Mouse (Mus musculus) spleen, adult 10 weeks (tissue): ENCODE results near the gene Suv39h1. TPM values are rescaled to one million over a fixed set of nuclear protein-coding genes. Genes with fewer than 3 reads are reported as not detected.

Source experiments
- polyA plus RNA-seq: library from polyadenylated mRNA; stranded (reverse); fragments of 350-450 nt; fragmentation: Illumina TruSeq; extraction: RNeasy Lipid Tissue Mini Kit (QIAGEN cat#74804); gene quantifications from one replicate; pipeline ENCODE4 v1.2.3, GENCODE M21; 2015; ENCODE audit warnings: low replicate concordance; ENCODE audit not compliant: insufficient read depth

The Suv39h1 gene
- 31.7 TPM for polyA plus RNA-seq

GRCm38 (mm10) chrX:8074430-8075014 is at the start of gene Suv39h1:
Gene Suv39h1 (minus strand): TSS chrX:8074760.

DNA sequence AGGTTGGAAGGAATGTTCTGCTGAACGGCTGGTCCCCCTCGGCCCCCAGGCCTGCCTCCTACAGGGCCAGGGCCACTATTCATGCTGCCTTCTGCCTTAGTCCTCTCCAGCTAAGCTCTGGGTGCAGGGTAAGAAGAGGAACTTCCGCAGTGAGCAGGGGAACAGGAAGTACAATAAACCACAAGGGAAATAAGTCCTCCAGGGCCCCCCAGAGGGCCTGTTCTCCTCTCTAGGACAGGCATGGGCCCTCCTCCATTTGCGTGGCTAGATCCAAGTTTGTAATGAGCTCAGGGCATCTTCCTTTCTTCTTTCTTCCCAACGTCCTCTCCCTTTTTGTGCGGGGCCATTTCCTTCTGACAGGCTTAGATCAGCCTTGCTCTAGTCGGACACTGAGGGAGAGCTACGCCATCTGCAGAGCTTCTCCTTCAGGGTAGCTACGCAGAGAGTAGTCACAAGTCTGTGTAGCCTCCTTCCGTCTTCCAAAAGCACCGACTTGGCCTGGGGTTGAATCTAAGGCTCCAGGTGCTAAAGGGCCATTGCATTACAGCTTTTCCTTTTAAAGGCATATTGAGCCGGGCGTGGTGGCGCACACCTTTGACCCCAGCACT is 15.9 kb upstream of the Suv39h1 start, which contains the start of gene Was:
Gene Was, minus strand, starts transcription at position 153 of the 608 bp plus-strand sequence.

GRCm38 (mm10) chrX:8018286-8018685 is 56.3 kb downstream of the Suv39h1 start, which contains the start of gene Glod5:
Gene Glod5 (minus strand): TSS chrX:8018492.

Other genes starting within 250 kb of the Suv39h1 start
- gene Otud5, start 233.4 kb downstream of the Suv39h1 start, polyA plus RNA-seq: 173 TPM
- 38.2 TPM for gene Pim2, start 196.5 kb downstream of the Suv39h1 start, polyA plus RNA-seq
- 18.6 TPM for gene Slc35a2, start 190.7 kb downstream of the Suv39h1 start, polyA plus RNA-seq
- 129 TPM for gene Pqbp1, start 175.5 kb downstream of the Suv39h1 start, polyA plus RNA-seq
- gene Timm17b, start 175.4 kb downstream of the Suv39h1 start, polyA plus RNA-seq: 22.6 TPM
- not detected for gene Gm10491, start 166.9 kb downstream of the Suv39h1 start, polyA plus RNA-seq
- not detected for gene Gm10490, start 165.2 kb downstream of the Suv39h1 start, polyA plus RNA-seq
- gene Pcsk1n, start 154.9 kb downstream of the Suv39h1 start, polyA plus RNA-seq: not detected
- gene Eras, start 146.2 kb downstream of the Suv39h1 start, polyA plus RNA-seq: not detected
- 14.7 TPM for gene Hdac6, start 126.9 kb downstream of the Suv39h1 start, polyA plus RNA-seq
- gene Gata1, start 96.7 kb downstream of the Suv39h1 start, polyA plus RNA-seq: 6.3 TPM
- gene Glod5, start 56.3 kb downstream of the Suv39h1 start, polyA plus RNA-seq: not detected
- 85.1 TPM for gene Was, start 15.7 kb upstream of the Suv39h1 start, polyA plus RNA-seq
- gene Wdr13, start 58.1 kb upstream of the Suv39h1 start, polyA plus RNA-seq: 44.9 TPM
- gene Rbm3, start 71.1 kb upstream of the Suv39h1 start, polyA plus RNA-seq: 722 TPM
- 6.9 TPM for gene Tbc1d25, start 101.4 kb upstream of the Suv39h1 start, polyA plus RNA-seq
- gene Ebp, start 118.8 kb upstream of the Suv39h1 start, polyA plus RNA-seq: 35.9 TPM
- 1.4 TPM for gene Porcn, start 131.8 kb upstream of the Suv39h1 start, polyA plus RNA-seq
- gene Ftsj1, start 177.6 kb upstream of the Suv39h1 start, polyA plus RNA-seq: 15.5 TPM
- 3.4 TPM for gene Slc38a5, start 196.4 kb upstream of the Suv39h1 start, polyA plus RNA-seq